Mouse (Mus musculus) spleen, adult 12 weeks (tissue): ENCODE results near the gene Fam166a.
A peak's percentile ranks its signal among the peaks of the same experiment; 100 is the strongest.

Experiments
- DNase-seq: peaks from one replicate; pipeline ENCODE4 v3.0.0; 2022; ENCODE audit warnings: low spot score

Fam166a gene

GRCm38 (mm10) chr2:25218445-25218844 lies at the start of gene Fam166a:
Gene Fam166a (plus strand): TSS chr2:25218745.
- DNase-seq: no peak

- no peak for DNase-seq
Observed at GRCm38 (mm10) chr2:25169778-25170177, 48.8 kb upstream of the Fam166a start.

GRCm38 (mm10) chr2:25170326-25171100 lies 48.0 kb upstream of the Fam166a start:
- DNase-seq: no peak

- no peak for DNase-seq
Observed at GRCm38 (mm10) chr2:25171101-25171768, 47.3 kb upstream of the Fam166a start.

- no peak for DNase-seq
Observed at GRCm38 (mm10) chr2:25171769-25172153, 46.8 kb upstream of the Fam166a start.

GRCm38 (mm10) chr2:25172629-25173028 lies 45.9 kb upstream of the Fam166a start:
- no peak for DNase-seq

GRCm38 (mm10) chr2:25173821-25174220 lies 44.7 kb upstream of the Fam166a start:
- no peak for DNase-seq

GRCm38 (mm10) chr2:25174866-25175689 lies 43.5 kb upstream of the Fam166a start:
- no peak for DNase-seq

- no peak for DNase-seq
Observed at GRCm38 (mm10) chr2:25175690-25176078, 42.9 kb upstream of the Fam166a start.

- no peak for DNase-seq
Observed at GRCm38 (mm10) chr2:25176573-25176972, 42.0 kb upstream of the Fam166a start.

- no peak for DNase-seq
Observed at GRCm38 (mm10) chr2:25177076-25177475, 41.5 kb upstream of the Fam166a start.

- no peak for DNase-seq
Observed at GRCm38 (mm10) chr2:25177685-25178084, 40.9 kb upstream of the Fam166a start.

GRCm38 (mm10) chr2:25178285-25178972 lies 40.1 kb upstream of the Fam166a start:
- no peak for DNase-seq

GRCm38 (mm10) chr2:25179566-25180217 lies 38.9 kb upstream of the Fam166a start:
- no peak for DNase-seq

- DNase-seq: peak; percentile 81
Observed at GRCm38 (mm10) chr2:25180478-25180903, 38.1 kb upstream of the Fam166a start, which contains the start of gene Nrarp. Gene Nrarp (plus strand): TSS chr2:25180758.

- peak; percentile 69 for DNase-seq
Observed at GRCm38 (mm10) chr2:25180973-25181890, 37.3 kb upstream of the Fam166a start.

GRCm38 (mm10) chr2:25181891-25182397 lies 36.6 kb upstream of the Fam166a start:
- no peak for DNase-seq

- DNase-seq: no peak
Observed at GRCm38 (mm10) chr2:25182664-25183063, 35.9 kb upstream of the Fam166a start.

- no peak for DNase-seq
Observed at GRCm38 (mm10) chr2:25183336-25183735, 35.2 kb upstream of the Fam166a start.

- no peak for DNase-seq
Observed at GRCm38 (mm10) chr2:25184496-25184895, 34.0 kb upstream of the Fam166a start.
